Mouse (Mus musculus): Measurements from ENCODE around the gene Olfr808.

- TF ChIP-seq POLR2A (IDR thresholded peaks at IDR 0.05; ENCODE audit: borderline replicate concordance, extremely low read depth, low read depth, low read length) (no peak), CTCF (IDR thresholded peaks at IDR 0.05; ENCODE audit: insufficient read depth, low read length) (no peak)
These were observed 23.5 kb upstream of the Olfr808 start, which contains the start of gene Olfr806 for GRCm38 (mm10) chr10:129741821-129742220.

All from lung, adult 2 months (tissue).